Mouse (Mus musculus) large intestine, adult 2 months (tissue): ENCODE results near the gene Gsto1. TPM values are rescaled to one million over a fixed set of nuclear protein-coding genes. Genes with fewer than 3 reads are reported as not detected.
A peak's percentile ranks its signal among the peaks of the same experiment; 100 is the strongest.

Experiments used
- DNase-seq: peaks from one replicate; pipeline ENCODE4 v3.0.0-alpha.2; 2012; ENCODE audit warnings: low read depth, low spot score
- WGBS: fragments of 180-500 bp; shearing (Covaris S2); methylation state at CpG from one replicate; pipeline ENCODE4 v1.1.7; 2018; 5-methylcytosine and 5-hydroxymethylcytosine counted together
- polyA plus RNA-seq: library from polyadenylated mRNA; depleted of rRNA; stranded (reverse); fragments of >200 nt; gene quantifications from 2 replicates; pipeline ENCODE4 v1.2.3, GENCODE M21; 2012

The Gsto1 gene
- polyA plus RNA-seq, 1 experiment: 222 TPM

DNA sequence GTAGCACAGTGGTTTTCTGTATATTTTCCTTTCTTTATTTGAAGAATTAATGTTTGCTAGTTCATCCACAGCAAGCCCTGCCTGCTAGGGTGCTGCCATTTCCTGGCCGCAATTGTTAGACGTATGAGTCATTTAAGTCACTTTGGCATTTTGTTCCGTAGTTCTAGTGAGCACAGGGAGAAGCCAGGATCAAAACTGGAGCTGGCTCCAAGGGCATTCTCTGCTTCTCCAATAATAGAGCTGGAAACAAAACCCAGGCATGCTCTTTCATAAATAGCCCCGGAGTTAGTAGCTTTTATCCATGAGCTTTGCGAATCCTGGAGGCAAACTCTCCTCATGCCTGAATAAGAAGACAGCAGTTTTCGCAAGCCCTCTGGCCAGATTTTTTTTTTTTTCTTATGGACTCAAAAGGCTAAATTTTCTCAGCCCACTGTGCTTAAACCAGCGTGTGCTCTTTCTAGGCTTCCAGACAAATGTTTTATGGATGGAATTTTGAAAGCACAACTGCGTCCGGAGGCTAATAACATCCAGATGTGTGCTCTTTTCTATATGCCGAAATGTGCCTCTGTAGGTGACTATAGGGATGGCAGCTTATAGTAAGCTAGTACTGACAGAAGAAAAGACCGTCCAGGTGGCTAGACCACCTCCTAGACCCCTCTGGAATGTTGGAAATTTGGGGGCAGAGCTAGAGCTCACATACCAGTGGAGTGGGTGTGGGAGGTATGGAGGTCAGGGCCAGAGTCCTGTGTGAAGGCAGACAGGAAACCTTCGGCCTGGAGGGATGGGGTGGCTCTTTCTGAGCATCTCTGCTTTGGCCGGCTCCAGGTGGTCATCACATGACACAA is 597 bp upstream of the Gsto1 start:
- whole genome bisulfite sequencing: 13% methylated on average over 13 of the region's 13 CpGs
- DNase-seq: peak; percentile 36

DNA sequence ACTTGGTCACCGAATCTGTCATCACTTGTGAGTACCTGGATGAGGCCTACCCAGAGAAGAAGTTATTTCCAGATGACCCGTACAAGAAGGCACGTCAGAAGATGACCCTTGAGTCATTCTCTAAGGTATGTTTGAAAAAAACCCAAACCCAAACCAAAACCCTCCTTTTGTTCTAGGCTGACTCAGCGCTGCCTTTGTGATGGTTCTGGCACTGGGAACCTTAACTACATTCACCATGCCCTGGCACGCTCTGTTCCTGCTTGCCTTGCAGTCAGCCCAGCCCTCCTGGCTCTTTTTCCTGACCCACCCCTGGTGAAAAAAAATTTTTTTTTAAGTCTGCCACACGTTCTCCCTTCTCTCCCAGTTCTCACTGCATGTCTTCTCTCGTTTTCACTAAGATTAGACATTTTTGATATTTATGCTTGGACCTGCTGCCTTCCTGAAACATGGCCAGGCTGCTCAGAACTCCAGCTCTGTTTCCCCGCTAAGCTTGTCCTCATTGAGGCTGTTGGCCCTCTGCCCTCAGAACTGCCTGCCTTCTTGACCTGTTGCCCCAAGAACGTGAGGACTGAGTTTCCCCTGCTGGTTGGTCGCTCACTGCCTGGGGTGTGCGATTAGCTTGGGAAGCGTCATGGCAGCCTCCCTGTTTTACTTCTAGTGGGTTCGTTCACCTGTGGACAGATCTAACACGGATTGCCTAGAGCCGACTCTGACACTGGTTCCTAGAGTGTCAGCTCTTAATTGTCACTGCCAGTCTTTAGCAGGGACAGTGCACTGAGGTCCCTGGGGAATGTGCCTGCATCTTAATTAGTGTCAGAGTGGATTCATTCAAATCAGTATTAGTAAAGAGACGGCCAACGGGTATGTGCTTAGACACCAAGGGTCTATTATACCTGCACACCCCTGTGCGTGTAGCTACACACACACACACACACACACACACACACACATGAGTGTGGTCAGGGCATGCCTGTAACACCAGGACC is 3.5 kb downstream of the Gsto1 start:
- DNase-seq: no peak

GRCm38 (mm10) chr19:47859180-47859579 is 4.4 kb downstream of the Gsto1 start:
- 89% methylated on average over 8 of the region's 8 CpGs for WGBS
- DNase-seq: no peak

More for the DNA sequence above, 3.5 kb downstream of the Gsto1 start:
- 87% methylated on average over 18 of the region's 18 CpGs for WGBS

- 95% methylated on average over 3 of the region's 3 CpGs for WGBS
- DNase-seq: no peak
Observed at GRCm38 (mm10) chr19:47862581-47862980, 7.8 kb downstream of the Gsto1 start.

DNA sequence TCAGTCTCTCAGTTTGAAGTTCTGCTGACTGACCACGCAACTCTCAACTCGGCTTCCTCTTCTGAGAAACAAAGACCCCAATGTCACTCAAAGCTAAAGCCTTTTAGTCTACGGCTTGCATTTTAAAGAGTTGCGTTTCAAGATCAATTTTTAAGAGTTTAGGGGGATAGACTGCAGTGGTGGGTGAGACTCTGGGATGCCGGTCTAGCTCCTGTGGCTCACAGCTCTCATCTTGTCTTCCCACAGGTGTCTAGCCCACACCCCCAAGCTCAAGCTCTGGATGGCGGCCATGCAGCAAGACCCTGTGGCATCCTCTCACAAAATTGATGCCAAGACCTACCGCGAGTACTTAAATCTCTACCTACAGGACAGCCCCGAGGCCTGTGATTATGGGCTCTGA is 9.3 kb downstream of the Gsto1 start:
- DNase-seq: no peak
- WGBS: 95% methylated on average over 9 of the region's 9 CpGs

- DNase-seq: no peak
- 80% methylated on average over 7 of the region's 7 CpGs for WGBS
Observed at GRCm38 (mm10) chr19:47864721-47865120, 10.0 kb downstream of the Gsto1 start.

- DNase-seq: peak; percentile 87
- WGBS: under 1% methylated on average over 49 of the region's 49 CpGs
Observed at GRCm38 (mm10) chr19:47865353-47865947, 10.7 kb downstream of the Gsto1 start, which contains the start of gene Gsto2. Gene Gsto2, plus strand, starts transcription at chr19:47865534.

DNA sequence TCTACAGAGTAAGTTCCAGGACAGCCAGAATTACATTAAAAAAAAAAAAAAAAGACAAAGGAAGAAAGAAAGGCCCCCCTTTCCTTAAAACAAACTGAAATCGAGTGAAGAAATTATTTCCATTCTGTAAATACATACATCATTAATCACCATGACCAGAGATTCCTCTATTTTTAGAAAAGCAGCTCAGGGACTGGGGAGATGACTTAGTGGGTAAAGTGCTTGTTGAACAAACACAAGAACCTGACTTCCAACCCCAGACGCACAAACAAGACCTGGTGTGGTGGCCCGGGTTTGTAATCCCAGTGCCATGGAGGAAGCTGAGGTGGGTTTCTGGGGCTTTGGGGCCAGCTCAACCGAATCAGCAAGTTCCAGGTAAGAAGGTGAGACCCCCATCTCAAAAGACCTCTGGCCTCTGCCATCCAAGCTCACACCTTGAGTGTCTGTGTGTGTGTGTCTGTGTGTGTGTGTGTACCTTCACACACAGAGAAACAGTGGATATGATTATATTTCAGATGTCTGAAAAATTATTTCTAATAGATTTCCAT is 12.9 kb downstream of the Gsto1 start:
- no peak for DNase-seq
- 59% methylated on average over 4 of the region's 4 CpGs for WGBS

GRCm38 (mm10) chr19:47868951-47869350 is 14.2 kb downstream of the Gsto1 start:
- WGBS: 44% methylated on average over 4 of the region's 4 CpGs

GRCm38 (mm10) chr19:47869516-47869915 is 14.7 kb downstream of the Gsto1 start:
- WGBS: 18% methylated on average over 3 of the region's 3 CpGs
- no peak for DNase-seq

More at GRCm38 (mm10) chr19:47868951-47869350, 14.2 kb downstream of the Gsto1 start:
- no peak for DNase-seq

GRCm38 (mm10) chr19:47870102-47870666 is 15.4 kb downstream of the Gsto1 start:
- DNase-seq: no peak
- 43% methylated on average over 7 of the region's 7 CpGs for WGBS

GRCm38 (mm10) chr19:47871515-47871914 is 16.7 kb downstream of the Gsto1 start:
- WGBS: 56% methylated on average over 10 of the region's 10 CpGs
- no peak for DNase-seq

DNA sequence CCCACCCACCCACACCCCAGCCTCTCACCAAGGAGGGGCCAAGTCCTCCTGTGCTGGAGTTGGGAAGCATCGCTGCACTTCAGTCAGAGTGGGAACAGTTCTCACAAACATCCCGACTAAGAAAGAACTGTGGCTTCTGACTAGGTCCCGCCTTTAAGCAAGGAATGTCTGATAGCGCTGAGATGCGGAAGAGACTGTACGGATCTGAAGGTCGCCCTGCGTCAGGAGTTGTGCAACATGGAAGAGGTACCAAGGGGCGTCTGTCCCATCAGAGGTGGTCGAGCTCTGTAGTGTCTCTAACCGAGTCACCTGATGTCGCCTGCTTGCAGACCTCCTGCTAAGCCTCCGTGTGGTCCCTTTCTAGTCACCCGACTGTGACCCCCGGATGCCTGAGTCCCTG is 21.5 kb downstream of the Gsto1 start:
- no peak for DNase-seq
- 55% methylated on average over 15 of the region's 15 CpGs for WGBS

- WGBS: 76% methylated on average over 7 of the region's 7 CpGs
Observed at GRCm38 (mm10) chr19:47881538-47881937, 26.8 kb downstream of the Gsto1 start.

GRCm38 (mm10) chr19:47882151-47882881 is 27.5 kb downstream of the Gsto1 start:
- peak; percentile 67 for DNase-seq

More at GRCm38 (mm10) chr19:47881538-47881937, 26.8 kb downstream of the Gsto1 start:
- DNase-seq: no peak

GRCm38 (mm10) chr19:47882882-47883254 is 28.1 kb downstream of the Gsto1 start:
- 55% methylated on average over 9 of the region's 9 CpGs for whole genome bisulfite sequencing
- DNase-seq: no peak

More at GRCm38 (mm10) chr19:47882151-47882881, 27.5 kb downstream of the Gsto1 start:
- 21% methylated on average over 11 of the region's 11 CpGs for WGBS

GRCm38 (mm10) chr19:47884296-47885085 is 29.7 kb downstream of the Gsto1 start:
- DNase-seq: no peak
- 70% methylated on average over 13 of the region's 13 CpGs for WGBS
